Mouse (Mus musculus): ENCODE data around the gene Fam81a. TPM values are rescaled to one million over a fixed set of nuclear protein-coding genes. Genes with fewer than 3 reads are reported as not detected.

Gene Fam81a
- total RNA-seq, 2 experiments from 2014 or later: not detected

GRCm38 (mm10) chr9:70067497-70067896, 74.9 kb downstream of the Fam81a start:
- ATAC-seq (replicated peaks; ENCODE audit: poor library complexity): no peak

- ATAC-seq (replicated peaks; ENCODE audit: poor library complexity): no peak
Measured at GRCm38 (mm10) chr9:70062012-70062411, 80.3 kb downstream of the Fam81a start.

- ATAC-seq (replicated peaks; ENCODE audit: poor library complexity): no peak
Measured at GRCm38 (mm10) chr9:70053411-70053810, 88.9 kb downstream of the Fam81a start.

DNA sequence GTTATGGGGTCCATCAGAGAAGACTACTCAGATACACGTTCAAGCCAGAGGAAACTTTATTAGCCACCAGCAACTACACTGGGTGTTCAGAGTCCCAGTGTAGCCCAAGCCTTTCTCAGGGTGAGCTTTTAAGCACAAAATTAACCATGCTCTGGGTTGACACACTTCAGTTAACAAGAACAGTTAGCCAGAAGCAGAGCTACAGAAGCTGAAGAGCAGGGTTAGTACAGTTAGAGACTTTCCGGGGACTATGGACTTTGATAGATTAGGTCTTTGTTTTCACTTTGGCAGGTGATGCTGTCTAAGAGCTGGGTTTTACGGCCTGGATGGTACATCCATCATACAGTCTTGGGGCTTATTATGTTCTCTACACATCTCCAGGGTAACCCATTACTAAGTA, 89.6 kb downstream of the Fam81a start:
- no peak for ATAC-seq (replicated peaks; ENCODE audit: poor library complexity)

GRCm38 (mm10) chr9:70049839-70050238, 92.5 kb downstream of the Fam81a start:
- ATAC-seq (replicated peaks; ENCODE audit: poor library complexity): peak; percentile 30; the same call in 1 of the 2 replicates

GRCm38 (mm10) chr9:70049416-70049783, 93.0 kb downstream of the Fam81a start:
- ATAC-seq (replicated peaks; ENCODE audit: poor library complexity): no peak

DNA sequence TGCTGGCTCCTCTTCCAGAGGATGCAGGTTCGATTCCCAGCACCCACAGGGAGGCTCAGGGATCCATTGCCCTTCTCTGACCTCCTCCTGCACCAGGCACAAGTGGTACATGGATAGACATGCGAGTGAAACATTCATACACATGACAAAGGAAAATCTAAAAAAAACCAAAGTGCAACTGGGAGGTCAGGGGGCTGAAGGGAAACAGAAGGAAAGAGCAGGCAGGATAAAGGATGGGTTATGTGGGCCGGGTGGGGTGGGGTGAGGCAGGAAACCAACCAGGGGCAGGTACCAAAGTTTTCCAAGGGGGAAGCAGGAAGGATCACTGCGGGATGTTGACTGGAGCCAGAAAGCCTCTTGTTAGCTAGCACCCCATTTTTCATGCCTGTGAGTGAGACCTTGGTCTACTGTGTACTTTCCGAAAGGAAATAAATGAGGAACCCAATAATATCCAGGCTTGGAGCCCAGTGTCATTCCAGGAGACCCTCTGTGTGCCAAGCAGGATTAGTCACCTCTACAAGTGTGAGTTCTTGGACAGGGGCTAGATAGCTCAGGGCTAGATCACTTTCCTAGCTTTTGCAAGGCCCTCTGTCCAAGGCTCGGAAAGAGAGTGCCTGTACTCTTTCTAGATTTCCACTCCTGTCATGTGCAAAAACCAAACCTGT, 93.5 kb downstream of the Fam81a start:
- ATAC-seq (replicated peaks; ENCODE audit: poor library complexity): no peak

DNA sequence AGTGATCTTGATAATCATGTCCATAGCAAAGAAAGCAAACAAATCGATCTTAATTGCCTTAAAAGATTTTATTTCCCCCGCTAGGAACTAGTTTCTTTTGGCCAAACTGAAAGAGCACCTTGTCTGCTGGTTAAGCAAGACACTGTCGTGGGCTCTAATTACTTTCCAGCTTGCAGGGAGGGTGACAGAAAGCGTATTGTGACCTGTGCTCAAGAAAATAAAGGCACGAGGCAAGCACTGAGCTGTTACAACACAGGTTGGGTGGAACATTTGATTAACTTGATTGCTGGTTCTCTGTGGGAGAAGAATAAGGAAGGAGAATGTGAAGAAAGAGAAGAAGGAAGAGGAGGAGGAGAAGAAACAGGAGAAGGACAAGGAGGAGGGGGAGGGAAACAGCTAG, 94.1 kb downstream of the Fam81a start:
- no peak for ATAC-seq (replicated peaks; ENCODE audit: poor library complexity)

DNA sequence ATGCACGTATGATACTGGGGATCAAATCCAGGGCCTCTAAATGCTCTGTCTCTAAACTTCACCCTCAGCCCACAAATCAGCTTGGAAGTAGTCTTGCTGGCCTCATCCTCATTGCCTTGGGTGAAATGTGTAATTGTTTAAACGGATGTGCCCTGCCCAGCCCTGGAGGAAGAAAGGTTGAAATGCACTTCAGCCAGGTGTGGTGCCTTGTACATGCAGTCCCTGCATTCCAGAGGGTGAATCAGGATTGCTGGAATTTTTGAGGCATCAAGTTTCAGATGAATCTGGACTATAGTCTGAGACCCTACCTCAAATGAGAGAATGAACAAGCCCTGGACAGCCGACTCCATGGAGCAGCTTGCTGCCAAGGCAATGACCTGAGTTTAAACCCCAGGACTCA, 94.5 kb downstream of the Fam81a start:
- no peak for ATAC-seq (replicated peaks; ENCODE audit: poor library complexity)

DNA sequence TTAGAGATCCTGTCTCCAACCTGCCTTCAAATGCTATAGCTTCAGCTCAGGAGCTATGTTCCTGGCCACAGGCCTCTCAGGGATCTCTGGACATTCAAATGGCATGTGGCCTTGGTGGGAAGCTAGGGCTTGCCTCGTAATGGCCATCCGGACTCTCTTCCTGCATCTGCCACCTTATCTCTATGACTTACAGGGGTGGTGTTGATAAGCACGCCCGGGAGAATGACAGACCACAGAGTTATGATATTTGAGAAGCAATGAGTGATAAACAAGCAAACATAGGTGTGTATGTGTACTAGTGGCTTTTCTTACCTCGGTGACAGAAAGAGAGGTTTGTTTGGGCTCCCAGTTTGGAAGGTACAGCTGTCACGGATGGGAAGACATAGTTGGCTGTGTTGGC, 96.1 kb downstream of the Fam81a start:
- ATAC-seq (replicated peaks; ENCODE audit: poor library complexity): no peak

GRCm38 (mm10) chr9:70044865-70045264, 97.5 kb downstream of the Fam81a start:
- ATAC-seq (replicated peaks; ENCODE audit: poor library complexity): peak; percentile 72

DNA sequence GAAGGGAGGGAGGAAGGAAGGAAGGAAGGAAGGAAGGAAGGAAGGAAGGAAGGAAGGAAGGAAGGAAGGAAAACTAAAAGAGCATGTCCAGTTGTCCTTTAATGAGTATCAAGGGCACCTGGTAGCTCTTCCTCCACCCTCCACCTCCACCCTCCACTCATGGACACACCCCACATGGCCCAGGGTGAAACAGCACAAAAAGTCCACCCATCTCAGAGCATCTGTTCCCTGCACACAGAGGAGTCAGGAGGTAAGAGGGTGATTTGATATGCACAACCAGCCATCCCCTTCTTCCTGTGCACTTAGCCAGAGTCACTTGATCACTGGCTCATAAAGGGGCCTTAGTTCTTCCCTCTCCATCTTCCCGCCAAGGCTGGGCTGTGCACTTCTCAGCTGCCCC, 99.4 kb downstream of the Fam81a start:
- ATAC-seq (replicated peaks; ENCODE audit: poor library complexity): no peak

- ATAC-seq (replicated peaks; ENCODE audit: poor library complexity): 0 out of 2 replicates have a peak, but pooled peaks have one; percentile 26
Measured at GRCm38 (mm10) chr9:70042137-70042536, 100.2 kb downstream of the Fam81a start.

GRCm38 (mm10) chr9:70040570-70040969, 101.8 kb downstream of the Fam81a start:
- no peak for ATAC-seq (replicated peaks; ENCODE audit: poor library complexity)

- ATAC-seq (replicated peaks; ENCODE audit: poor library complexity): no peak
Measured at GRCm38 (mm10) chr9:70039597-70040385, 102.6 kb downstream of the Fam81a start.

Other genes with a start within 250 kb of the Fam81a start
- gene Bnip2, start 153.1 kb downstream of the Fam81a start, total RNA-seq (2015): 86.9 and 95.9 TPM in 2 replicates
- gene Bnip2, start 153.1 kb downstream of the Fam81a start, total RNA-seq (2017): 133 and 153 TPM in 2 replicates
- gene Gtf2a2, start 130.0 kb downstream of the Fam81a start, total RNA-seq (2015): 124 and 134 TPM in 2 replicates
- 114 and 115 TPM in 2 replicates for gene Gtf2a2, start 130.0 kb downstream of the Fam81a start, total RNA-seq (2017)
- not detected in 2 replicates for gene Gcnt3, start 104.5 kb downstream of the Fam81a start, total RNA-seq (2015)
- not detected in 2 replicates for gene Gcnt3, start 104.5 kb downstream of the Fam81a start, total RNA-seq (2017)
- gene Myo1e, start 64.8 kb upstream of the Fam81a start, total RNA-seq (2015): 0.10 TPM in 1 of 2 replicates, not detected in the other
- 0.03 TPM in 1 of 2 replicates, not detected in the other for gene Myo1e, start 64.8 kb upstream of the Fam81a start, total RNA-seq (2017)